Mouse (Mus musculus): Measurements from ENCODE around the gene Synm.

The Synm gene

GRCm38 (mm10) chr7:67749441-67750239, 9.9 kb downstream of the Synm start:
- DNase-seq (ENCODE audit: low spot score in 2 of 2) = no peak

GRCm38 (mm10) chr7:67747731-67748305, 11.7 kb downstream of the Synm start:
- no peak for DNase-seq (ENCODE audit: low spot score in 2 of 2)

DNA sequence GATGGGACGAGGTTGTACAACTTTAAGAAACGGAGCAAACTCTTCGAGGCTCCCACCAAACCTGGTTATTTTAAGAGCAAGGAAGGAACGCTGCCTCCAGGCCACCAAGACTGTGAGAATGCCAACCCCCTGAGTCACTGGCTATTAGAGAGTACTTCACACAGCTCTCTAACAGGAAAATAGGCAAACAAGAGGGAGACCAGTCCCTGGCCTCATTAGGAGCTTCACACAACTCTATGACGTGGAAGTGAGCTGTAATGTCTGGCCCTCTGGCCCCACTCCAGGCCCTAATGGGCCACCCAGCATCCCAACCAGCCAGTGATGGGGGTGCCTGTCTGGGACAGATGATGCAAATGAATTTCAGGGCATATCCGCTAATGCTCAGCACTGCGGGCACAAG, 17.8 kb downstream of the Synm start:
- DNase-seq (ENCODE audit: low spot score in 2 of 2) = no peak

DNA sequence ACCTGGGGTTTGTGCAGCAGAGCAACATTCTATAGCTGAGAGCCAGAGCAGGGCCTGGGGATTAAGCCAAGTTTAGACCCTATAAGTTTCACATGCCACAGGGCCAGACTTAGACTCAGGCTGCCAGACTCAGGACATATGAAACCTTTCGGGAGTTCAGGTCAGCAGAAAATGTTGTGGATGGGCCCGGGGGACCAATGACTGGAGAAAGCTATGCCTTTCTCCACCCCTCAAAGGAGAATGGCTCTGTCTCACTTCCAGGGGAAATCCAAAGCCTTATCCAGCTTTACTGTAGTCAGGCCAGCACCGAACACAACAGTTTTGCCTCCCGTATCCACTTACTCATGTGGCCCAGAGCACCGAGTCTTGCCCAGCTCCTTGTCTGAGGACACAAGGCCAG, 18.7 kb downstream of the Synm start:
- no peak for DNase-seq (ENCODE audit: low spot score in 2 of 2)

DNA sequence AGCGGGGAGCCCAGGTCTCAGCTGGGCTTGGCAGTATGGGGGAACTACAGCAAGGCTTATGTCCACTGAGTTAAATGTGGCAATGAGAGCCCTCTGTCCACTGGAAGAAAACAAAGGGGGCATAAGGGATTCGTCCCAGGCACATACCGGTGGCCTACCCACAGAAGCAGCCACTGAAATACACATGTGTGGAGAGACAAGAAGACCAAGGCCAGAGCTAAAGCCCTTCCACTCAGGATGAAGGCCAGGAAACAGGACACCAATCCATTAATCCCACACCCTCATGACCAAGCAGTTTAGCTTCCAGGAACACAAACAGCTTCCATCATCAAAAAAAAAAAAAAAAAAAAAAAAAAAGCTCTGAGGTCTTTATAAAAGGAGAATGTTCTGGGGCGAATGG, 19.2 kb downstream of the Synm start:
- DNase-seq (ENCODE audit: low spot score in 2 of 2) = no peak

DNA sequence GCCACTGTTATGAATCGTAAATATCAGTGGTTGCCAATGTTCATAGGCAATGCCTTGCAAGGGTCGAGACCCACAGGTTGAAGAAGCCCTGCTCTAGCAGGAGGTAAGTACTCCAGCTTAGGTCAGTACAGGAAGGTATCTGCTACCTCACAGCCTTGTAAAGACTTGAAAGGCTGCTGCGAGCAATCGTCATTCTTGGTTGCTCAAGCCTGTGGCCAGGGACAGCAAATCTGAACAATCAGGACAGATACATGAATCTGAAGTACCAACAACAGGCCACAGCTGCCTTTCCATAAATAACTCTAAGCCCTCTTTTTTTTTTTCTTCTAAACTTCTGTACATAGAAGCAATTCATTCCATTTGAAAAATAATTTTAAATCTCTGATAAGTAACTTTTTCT, 27.3 kb downstream of the Synm start:
- no peak for DNase-seq (ENCODE audit: low spot score in 2 of 2)

DNA sequence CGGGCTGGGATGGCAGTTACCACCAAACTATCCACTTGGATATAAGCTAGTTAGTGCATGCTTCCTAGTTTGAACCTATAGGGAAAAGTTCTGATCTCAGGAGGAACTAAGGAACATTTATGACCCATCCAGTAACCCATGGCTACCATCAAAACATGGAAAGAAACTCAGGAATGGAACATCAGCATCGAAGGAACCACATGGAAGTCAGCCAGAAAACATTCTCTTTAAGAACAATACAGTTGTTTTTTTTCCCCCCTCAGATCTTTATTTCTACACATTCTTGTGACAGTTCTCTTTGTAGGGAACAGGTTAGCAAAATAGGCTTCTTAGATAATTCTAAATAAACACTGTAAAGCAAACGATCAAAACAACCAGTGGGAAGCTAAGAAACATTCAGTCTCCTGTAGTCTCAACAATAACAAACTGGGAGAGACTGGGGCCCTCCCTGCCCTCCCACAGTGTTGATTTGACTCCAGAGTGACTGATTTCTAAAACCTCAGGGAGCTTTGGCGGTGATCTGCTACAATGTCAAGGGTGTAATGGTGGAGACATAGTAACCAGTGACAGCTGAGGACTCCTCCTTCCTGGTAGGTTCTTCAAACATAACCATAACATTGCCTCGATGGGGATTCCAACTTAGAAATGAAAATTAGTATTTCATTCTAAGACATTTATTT, 29.0 kb downstream of the Synm start:
- DNase-seq (ENCODE audit: low spot score in 2 of 2) = no peak

DNA sequence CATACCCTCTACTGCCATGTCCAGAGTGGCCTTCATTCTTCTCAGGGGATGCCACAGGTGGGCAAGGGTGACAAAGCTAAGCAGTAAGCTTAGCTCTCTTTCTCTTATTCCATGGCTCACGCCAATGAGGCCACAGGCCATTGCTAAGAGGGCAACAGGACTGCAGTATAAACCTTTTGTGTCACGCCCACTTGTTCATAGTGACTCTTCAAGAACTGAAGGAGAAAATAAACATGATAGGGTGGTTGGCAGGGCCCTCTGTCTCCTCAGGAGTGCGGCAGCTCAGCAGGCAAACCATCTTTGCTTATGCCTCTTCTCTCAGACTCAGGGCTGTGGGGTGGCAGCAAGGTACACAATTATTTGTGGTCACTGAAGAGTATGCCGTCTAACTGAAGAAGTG, 30.7 kb downstream of the Synm start:
- DNase-seq (ENCODE audit: low spot score in 2 of 2) = no peak

DNA sequence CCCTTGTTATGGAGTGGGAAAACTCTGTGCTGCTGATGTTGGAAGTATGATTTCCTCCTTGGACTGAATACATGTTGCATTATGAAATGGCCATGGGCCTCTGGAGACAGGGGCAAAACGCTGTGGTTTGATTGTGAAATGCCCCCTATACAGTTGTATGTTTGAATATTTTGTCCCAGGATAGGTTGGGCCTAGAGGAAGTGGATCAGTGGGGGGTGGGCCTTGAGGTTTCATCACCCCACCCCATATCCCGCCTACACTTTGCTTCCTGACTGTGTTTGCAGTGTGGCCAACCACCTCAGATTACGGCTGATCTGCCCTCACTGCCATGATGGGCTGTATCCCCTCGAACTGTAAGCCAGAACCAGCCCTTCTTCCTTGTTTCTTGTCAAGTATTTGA, 31.3 kb downstream of the Synm start:
- DNase-seq (ENCODE audit: low spot score in 2 of 2) = no peak

DNA sequence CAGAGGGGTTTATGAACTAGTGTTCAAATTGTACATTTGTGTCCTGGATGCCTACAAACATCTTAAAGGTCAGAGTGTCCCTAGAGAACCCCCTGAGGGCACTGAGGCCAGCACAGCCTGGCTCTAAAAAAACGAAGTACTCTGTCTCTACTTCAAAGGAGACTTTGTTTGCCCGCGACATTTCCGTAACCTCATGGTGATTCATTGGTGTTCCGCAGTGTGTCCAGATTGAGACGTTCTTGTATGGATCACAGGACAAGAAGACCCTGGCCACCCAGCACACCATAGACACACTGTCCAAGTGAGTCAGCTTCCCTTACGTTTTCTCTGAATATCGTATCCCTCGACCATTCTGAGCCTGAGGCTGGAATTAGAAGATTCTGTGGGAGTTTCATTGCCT, 34.5 kb downstream of the Synm start:
- no peak for DNase-seq (ENCODE audit: low spot score in 2 of 2)

DNA sequence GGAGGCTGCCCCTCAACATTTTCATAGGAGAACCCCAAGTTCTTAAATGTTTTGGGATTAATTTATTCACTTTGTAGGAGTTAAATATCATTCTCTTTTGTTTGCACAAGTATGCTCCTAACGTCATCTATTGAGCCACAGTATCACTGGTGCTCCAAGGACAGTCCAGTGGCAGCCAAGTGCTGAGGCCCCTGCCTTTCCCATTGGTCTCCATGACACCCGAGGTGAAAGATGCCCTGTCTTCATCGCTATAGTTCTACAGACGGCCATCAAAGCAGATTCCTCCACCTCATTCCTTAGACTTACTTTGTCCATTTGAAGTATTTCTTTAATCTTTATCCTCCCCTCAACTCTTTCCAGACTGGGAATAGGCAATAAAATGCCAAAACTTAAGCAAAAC, 35.0 kb downstream of the Synm start:
- no peak for DNase-seq (ENCODE audit: low spot score in 2 of 2)

DNA sequence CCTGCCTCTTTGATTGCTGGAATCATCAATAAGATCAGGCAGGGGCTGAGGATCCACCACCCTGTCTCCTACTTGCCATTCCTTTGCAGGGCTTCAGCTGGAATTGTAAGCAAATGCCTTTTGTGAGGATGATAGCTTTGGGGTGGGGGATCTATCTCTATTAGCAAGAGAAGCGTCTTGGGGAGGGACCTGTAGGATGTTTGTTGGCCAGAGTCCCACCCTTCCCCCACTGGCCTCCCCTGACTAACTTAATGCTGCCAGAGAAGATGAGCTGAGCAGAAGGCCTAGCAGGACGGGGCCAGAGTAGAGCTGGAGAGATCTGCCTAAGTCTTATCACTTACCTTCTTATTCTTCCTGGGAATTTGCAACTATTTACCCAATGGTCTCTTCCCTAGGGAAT, 37.4 kb downstream of the Synm start:
- DNase-seq (ENCODE audit: low spot score in 2 of 2) = no peak

DNA sequence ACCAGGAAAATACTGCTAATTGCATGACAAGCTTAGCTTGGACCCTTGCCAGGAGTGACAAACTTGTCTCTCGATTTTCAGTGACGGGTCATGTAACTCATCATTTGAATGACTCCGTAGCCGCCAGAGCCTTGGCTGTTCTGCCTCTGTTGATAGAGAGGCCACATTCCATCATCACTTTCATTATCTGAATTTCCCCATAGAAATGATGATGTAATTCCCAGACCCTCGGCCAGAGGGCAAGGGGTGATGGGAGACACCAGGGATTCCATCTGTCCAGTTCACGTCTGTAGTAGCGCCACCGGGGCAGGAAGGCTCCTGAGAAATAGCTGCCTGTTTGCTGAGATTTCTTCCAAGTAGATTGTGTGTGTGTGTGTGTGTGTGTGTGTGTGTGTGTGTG, 40.7 kb downstream of the Synm start:
- no peak for DNase-seq (ENCODE audit: low spot score in 2 of 2)

DNA sequence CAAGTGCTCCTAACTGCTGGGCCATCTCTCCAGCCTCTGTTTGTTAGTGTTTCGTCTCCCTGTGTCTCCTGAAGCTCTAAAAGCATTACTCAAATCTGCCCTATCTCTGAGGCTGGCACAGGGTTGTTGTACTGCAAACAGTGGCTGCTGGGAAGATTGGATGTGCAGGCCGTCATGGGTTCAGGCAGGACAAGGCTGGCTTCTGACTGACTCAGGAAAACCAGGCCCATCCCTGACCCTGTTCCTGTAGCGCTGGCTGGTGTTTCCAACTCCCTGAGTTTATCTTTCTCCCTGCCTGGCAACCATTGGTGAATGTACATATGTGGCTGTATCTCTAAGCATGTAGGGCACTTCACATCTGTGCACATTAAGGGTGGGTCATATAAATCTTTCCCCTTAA, 42.0 kb downstream of the Synm start:
- DNase-seq (ENCODE audit: low spot score in 2 of 2) = no peak

DNA sequence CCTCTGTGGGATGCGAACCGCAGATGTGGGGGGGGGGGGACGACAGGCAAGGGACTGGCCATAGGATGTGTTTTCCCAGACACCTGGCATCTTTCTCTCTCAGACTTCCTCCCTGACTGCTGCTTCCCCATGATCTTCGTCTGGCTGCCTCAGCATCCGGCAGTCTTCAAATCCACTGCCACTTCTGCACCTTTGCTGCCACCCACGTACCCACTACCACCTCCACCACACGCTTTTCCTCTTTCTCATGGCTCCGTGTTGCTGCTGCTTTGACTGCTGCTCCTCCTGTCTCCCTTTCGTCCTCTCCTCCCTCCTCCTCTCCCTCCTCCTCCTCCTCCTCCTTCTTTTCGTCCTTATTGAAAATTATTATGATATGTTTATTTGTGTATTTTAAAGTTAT, 42.6 kb downstream of the Synm start:
- no peak for DNase-seq (ENCODE audit: low spot score in 2 of 2)

DNA sequence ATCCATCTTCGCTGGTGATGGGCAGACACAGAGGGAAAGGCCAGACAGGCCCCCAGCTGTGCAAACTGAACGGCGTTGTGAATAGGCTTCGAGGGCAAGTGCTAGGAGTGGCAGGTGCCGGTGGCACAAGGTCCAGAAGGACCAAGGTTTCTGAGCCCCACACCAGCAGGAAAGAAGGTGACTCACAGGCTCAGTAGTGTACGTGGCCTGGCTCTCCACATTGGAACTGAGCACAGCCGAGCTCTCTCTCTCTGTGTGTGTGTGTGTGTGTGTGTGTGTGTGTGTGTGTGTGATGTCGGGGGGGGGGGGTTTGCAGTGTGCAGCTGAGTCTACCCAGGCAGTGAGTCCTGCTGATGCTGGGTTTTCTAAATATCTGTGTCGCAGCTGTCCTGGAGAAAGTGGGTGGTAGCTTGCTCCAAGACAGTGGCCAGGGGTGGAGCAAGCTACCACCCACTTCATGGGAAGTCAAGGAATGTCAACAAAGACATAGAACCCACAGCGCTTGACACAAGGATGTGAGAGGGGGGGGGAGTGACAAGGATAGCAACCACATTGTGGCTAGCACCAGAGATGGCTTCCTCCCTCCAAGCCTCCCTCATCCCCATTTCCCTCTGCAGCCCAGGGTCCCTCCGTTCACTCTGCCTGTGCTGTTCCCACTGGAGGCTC, 43.2 kb downstream of the Synm start:
- DNase-seq (ENCODE audit: low spot score in 2 of 2) = no peak

DNA sequence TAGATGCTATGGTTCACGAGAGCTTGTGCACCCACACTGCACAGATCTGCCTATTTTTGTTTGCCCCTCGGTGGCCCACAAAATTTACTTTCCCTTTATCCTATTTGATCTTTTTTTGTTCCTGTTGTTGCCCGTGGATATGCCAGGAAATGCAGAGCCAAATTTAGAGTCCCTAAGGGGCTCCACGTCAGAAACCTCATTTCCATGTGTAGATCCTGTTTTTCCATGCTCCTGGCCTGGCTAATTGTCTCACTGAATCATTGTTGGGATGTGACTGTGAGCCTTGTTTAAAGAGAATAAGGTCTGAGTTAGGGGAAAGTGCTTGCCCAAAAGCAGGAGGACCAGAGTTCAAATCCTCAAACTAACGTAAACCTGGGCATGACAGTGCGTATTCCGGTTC, 44.4 kb downstream of the Synm start:
- no peak for DNase-seq (ENCODE audit: low spot score in 2 of 2)

DNA sequence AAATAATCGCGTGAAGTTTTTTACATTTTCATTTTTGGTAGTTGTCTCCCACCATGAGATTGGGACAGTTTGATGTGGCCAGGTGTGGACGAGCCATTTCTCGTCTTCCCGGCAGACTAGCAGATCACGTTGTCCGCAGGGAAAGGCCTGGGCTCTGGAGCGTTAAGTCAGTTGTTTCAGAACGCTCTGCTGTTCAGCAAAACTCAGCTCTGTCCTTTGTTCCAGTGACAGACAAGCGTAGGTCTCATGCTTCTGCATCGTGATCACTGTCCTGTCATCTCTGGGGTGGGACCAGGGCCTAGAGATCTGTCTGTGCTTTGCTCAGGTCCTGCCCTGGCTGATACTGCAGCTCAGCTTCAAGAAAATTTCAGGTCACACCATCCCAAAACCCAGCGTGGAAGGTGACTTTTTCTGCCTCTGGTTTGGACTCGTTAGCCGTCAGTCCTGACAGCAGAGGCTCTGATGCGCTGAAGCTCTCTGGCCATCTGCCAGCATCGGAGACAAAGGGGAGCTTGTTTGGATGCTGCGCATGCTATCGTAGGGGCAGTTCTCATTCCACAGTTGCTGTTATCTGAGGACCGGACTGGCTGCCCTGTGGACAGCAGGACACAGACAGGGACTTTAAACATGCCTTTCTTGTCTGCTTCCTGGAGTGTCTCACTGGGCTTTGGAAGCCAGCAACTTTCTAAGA, 45.6 kb downstream of the Synm start:
- peak; percentile 64 to 76 for DNase-seq (ENCODE audit: low spot score in 2 of 2)

DNA sequence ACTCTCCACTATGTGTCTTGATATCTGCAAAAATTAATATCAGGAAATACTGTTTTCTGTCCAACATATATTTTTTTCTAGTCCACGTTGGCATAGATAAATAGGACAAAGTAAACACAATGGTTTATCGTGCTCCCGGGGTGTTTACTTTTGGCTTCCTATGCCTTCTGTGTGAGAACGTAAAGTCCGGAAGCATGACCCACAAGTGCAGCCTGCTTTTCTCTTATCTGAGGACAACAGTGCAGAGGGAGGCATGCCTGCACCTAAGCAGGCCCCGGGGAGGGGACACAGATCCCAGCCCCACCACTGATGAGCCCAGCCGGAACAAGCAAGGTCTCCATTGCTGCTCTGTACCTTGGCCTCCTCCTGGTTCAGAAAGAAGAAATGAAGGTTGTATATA, 49.3 kb downstream of the Synm start:
- DNase-seq (ENCODE audit: low spot score in 2 of 2) = no peak

DNA sequence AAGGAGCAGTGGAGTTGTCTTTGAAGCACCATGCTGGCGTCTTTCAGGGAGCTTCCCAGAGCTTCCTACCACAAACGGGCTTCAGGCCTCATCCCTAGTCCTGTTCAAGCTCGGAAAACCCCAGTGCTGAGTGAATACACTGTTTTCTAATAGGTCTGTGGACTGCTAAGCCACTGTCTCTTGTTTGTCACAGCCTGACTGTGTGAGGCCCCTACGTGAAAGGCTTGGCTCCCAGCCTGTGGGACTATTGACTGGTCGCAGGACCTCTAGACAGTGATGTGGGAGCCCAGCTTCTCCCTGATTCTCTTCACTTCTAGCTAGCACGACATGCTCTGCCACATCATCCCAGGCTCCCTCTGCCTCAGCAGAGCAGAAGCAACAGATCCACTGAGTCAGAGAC, 51.4 kb downstream of the Synm start:
- DNase-seq (ENCODE audit: low spot score in 2 of 2) = no peak

- no peak for DNase-seq (ENCODE audit: low spot score in 2 of 2)
Measured at GRCm38 (mm10) chr7:67701252-67701914, 58.2 kb downstream of the Synm start.

- DNase-seq (ENCODE audit: low spot score in 2 of 2) = no peak
Measured at GRCm38 (mm10) chr7:67700846-67701245, 58.7 kb downstream of the Synm start.
